Mouse (Mus musculus) heart, postnatal 0 days (tissue): Measurements from ENCODE around the gene Plin5.

Experiments used
- CTCF ChIP-seq: IDR thresholded peaks from 2 replicates; pipeline ENCODE4 v1.5.1; 2016; ENCODE audit warnings: antibody characterized with exemption, control low read depth, low read depth
- EP300 ChIP-seq: IDR thresholded peaks from 2 replicates; pipeline ENCODE4 v1.6.1; 2016; ENCODE audit warnings: antibody characterized with exemption, low read depth

DNA sequence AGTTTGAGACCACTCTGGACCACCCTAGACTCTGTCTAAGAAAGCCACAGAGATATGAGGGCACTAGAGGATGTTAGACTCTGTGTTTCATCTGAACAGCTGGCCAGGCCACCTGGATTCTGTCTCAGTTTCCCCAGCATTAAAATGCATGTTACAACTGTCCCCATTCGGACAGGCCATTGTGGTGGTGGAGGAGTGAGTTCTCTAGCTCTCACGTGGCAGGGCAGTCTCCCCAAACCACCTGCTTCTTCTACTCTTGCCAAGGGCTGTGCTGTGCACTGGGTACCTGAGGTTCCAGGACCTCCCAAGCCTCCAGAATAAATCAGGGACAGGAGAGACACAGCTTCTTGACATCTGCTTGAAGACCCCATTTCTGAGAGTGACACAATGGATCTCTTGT is 32.5 kb upstream of the Plin5 start:
- TF ChIP-seq CTCF (no peak), EP300 (no peak)
